In genomic region chrX:48624054-48624420, GRCm38 (mm10) we compare ENCODE assay signal across 8 mouse cellular contexts. TPM values are rescaled to one million over a fixed set of nuclear protein-coding genes. Genes with fewer than 3 reads are reported as not detected.
DNase-seq lines count a peak whose midpoint lies in the region; ATAC-seq and TF ChIP-seq lines count a peak whose summit lies in the region.

No protein-coding gene starts in this region.

- no peaks in the 10 kb centered on the region for H3K27me3 ChIP-seq in lung, embryonic 15.5 days
- no peaks in the 10 kb centered on the region for H3K27me3 ChIP-seq in limb, embryonic 11.5 days (ENCODE audit: control insufficient read depth, insufficient read depth, low read length)

- DNase-seq in lung, postnatal 4 days: no peak
- DNase-seq in limb, embryonic 11.5 days (ENCODE audit: low spot score): no peak
- no peak for DNase-seq in urinary bladder, adult 2 months (ENCODE audit: low spot score)
- no peak for DNase-seq in embryo, embryonic 9.5 days (ENCODE audit: extremely low spot score)

- 13% methylated on average over 9 of the region's 9 CpGs for WGBS in lung, embryonic 15.5 days
- WGBS in limb, embryonic 11.5 days: 25% methylated on average over 9 of the region's 9 CpGs
- 17% methylated on average over 9 of the region's 9 CpGs for WGBS in olfactory bulb, adult 2 months

- H3K36me3 ChIP-seq in lung, embryonic 15.5 days: no peaks in the 10 kb centered on the region
- no peaks in the 10 kb centered on the region for H3K36me3 ChIP-seq in limb, embryonic 11.5 days (ENCODE audit: control insufficient read depth, insufficient read depth, low read length)

- H3K4me1 ChIP-seq in lung, embryonic 15.5 days: no peaks in the 10 kb centered on the region
- no peaks in the 10 kb centered on the region for H3K4me1 ChIP-seq in limb, embryonic 11.5 days (ENCODE audit: control insufficient read depth, insufficient read depth, low read length)
- H3K4me1 ChIP-seq in olfactory bulb, adult 2 months (ENCODE audit: control insufficient read depth, insufficient read depth, low read length): no peaks in the 10 kb centered on the region

- H3K4me3 ChIP-seq in lung, embryonic 15.5 days: peak overlapping the region; percentile 70
- peak overlapping the region; percentile 53 for H3K4me3 ChIP-seq in limb, embryonic 11.5 days (ENCODE audit: low read depth, low read length)
- peak overlapping the region; percentile 95 for H3K4me3 ChIP-seq in olfactory bulb, adult 2 months (ENCODE audit: insufficient read depth, low read depth, low read length)

- H3K9me3 ChIP-seq in lung, embryonic 15.5 days: no peaks in the 10 kb centered on the region
- H3K9me3 ChIP-seq in limb, embryonic 11.5 days (ENCODE audit: control insufficient read depth, low read length): no peaks in the 10 kb centered on the region

- TF ChIP-seq POLR2A in olfactory bulb, adult 2 months (IDR thresholded peaks at IDR 0.05; ENCODE audit: insufficient read depth, low read depth, low read length): no peak

- H3K27ac ChIP-seq in lung, embryonic 15.5 days: peak overlapping the region; percentile 90
- no peak overlapping the region for H3K27ac ChIP-seq in limb, embryonic 11.5 days (replicated peaks; ENCODE audit: low read depth, low read length)
- H3K27ac ChIP-seq in olfactory bulb, adult 2 months (ENCODE audit: insufficient read depth, low read depth, low read length): peak overlapping the region; percentile 95; the same call in 1 of the 2 replicates

- ATAC-seq in lung, embryonic 15.5 days (ENCODE audit: borderline replicate concordance, extremely low read depth, low FRiP score, low TSS enrichment): no peak; the same call in 1 of the 2 replicates
- 0 out of 2 replicates have a peak, but pooled peaks have one; percentile 27 for ATAC-seq in erythroblast, adult 5-6 weeks (replicated peaks; ENCODE audit: low FRiP score, poor library complexity, severe bottlenecking)
- ATAC-seq in limb, embryonic 11.5 days (ENCODE audit: insufficient number of reproducible peaks, low FRiP score, low TSS enrichment, low read depth): 0 out of 2 replicates have a peak, but pooled peaks have one; percentile 31
- no peak for ATAC-seq in inflammation-experienced regulatory T-cells, adult 6 months

- no peak for TF ChIP-seq CTCF in olfactory bulb, adult 2 months (IDR thresholded peaks at IDR 0.05; ENCODE audit: insufficient read depth, low read depth, low read length)

- H3K9ac ChIP-seq in lung, embryonic 15.5 days: peak overlapping the region; percentile 40
- H3K9ac ChIP-seq in limb, embryonic 11.5 days (ENCODE audit: low read length): peak overlapping the region; percentile 5; the same call in 1 of the 2 replicates

- H3K4me2 ChIP-seq in lung, embryonic 15.5 days: peak overlapping the region; percentile 52
- H3K4me2 ChIP-seq in limb, embryonic 11.5 days (ENCODE audit: low read depth, severe bottlenecking): peak overlapping the region; percentile 48

RNA-seq across cellular contexts. Expression of gene Slc25a14, which starts 0.8 kb away (rescaled TPM):
- 14.7 and 15.4 TPM in 2 replicates for polyA plus RNA-seq in lung, embryonic 15.5 days (2015; fragmentation: Nextera tagmentation; extraction: Ambion mirVana)
- 3.3 TPM in 1 of 2 replicates, not detected in the other for total RNA-seq in erythroblast, adult 5-6 weeks (2015; ENCODE audit: low replicate concordance)
- total RNA-seq in erythroblast, adult 5-6 weeks (2017; ENCODE audit: low replicate concordance): 0.77 TPM in 1 of 2 replicates, not detected in the other
- 17.2 and 19.8 TPM in 2 replicates for polyA plus RNA-seq in limb, embryonic 11.5 days (2014; fragmentation: Nextera tagmentation; extraction: Ambion mirVana)
- polyA plus RNA-seq in olfactory bulb, adult 2 months (2012; ENCODE audit: insufficient read depth, insufficient read length, low replicate concordance, missing spikeins): not detected in 2 replicates
- polyA plus RNA-seq in inflammation-experienced regulatory T-cells, adult 6 months (2017; shearing (Covaris generic)): 10 to 100 TPM; 11.0 to 18.0 (median 11.0) TPM
- polyA plus RNA-seq in urinary bladder, adult 2 months (2012; rRNA removed): 6.8 and 8.7 TPM in 2 replicates

RNA-seq across cellular contexts. Expression of gene Zfp280c, which starts 29.7 kb away (rescaled TPM):
- polyA plus RNA-seq in lung, embryonic 15.5 days (2015; fragmentation: Nextera tagmentation; extraction: Ambion mirVana): 9.9 and 10.3 TPM in 2 replicates
- 5.2 and 5.6 TPM in 2 replicates for total RNA-seq in erythroblast, adult 5-6 weeks (2015; ENCODE audit: low replicate concordance)
- 3.3 and 3.5 TPM in 2 replicates for total RNA-seq in erythroblast, adult 5-6 weeks (2017; ENCODE audit: low replicate concordance)
- 23.3 and 23.7 TPM in 2 replicates for polyA plus RNA-seq in limb, embryonic 11.5 days (2014; fragmentation: Nextera tagmentation; extraction: Ambion mirVana)
- polyA plus RNA-seq in olfactory bulb, adult 2 months (2012; ENCODE audit: insufficient read depth, insufficient read length, low replicate concordance, missing spikeins): not detected in 2 replicates
- 10 to 100 TPM; 20.0 to 22.3 (median 20.1) TPM for polyA plus RNA-seq in inflammation-experienced regulatory T-cells, adult 6 months (2017; shearing (Covaris generic))
- polyA plus RNA-seq in urinary bladder, adult 2 months (2012; rRNA removed): 13.0 and 15.1 TPM in 2 replicates

RNA-seq across cellular contexts. Expression of gene Gpr119, which starts 50.2 kb away (rescaled TPM):
- polyA plus RNA-seq in lung, embryonic 15.5 days (2015; fragmentation: Nextera tagmentation; extraction: Ambion mirVana): not detected in 2 replicates
- total RNA-seq in erythroblast, adult 5-6 weeks (2015; ENCODE audit: low replicate concordance): not detected in 2 replicates
- not detected in 2 replicates for total RNA-seq in erythroblast, adult 5-6 weeks (2017; ENCODE audit: low replicate concordance)
- not detected in 2 replicates for polyA plus RNA-seq in limb, embryonic 11.5 days (2014; fragmentation: Nextera tagmentation; extraction: Ambion mirVana)
- polyA plus RNA-seq in olfactory bulb, adult 2 months (2012; ENCODE audit: insufficient read depth, insufficient read length, low replicate concordance, missing spikeins): not detected in 2 replicates
- not detected for polyA plus RNA-seq in inflammation-experienced regulatory T-cells, adult 6 months (2017; shearing (Covaris generic))
- polyA plus RNA-seq in urinary bladder, adult 2 months (2012; rRNA removed): not detected in 2 replicates

Comparison
In these comparisons a context has a peak if more than half of its experiments do, and no peak if none do; other contexts are left out.
1. ATAC-seq: peak in erythroblast, adult 5-6 weeks (single experiment) and limb, embryonic 11.5 days (single experiment); none in lung, embryonic 15.5 days (single experiment) and inflammation-experienced regulatory T-cells, adult 6 months (single experiment).
2. Peak in every context shown above with its lines, with median percentiles within 50 percentile points of each other: H3K4me3 ChIP-seq.